Mouse (Mus musculus) small intestine, adult 2 months (tissue): ENCODE measurements around the gene Syvn1. TPM values are rescaled to one million over a fixed set of nuclear protein-coding genes. Genes with fewer than 3 reads are reported as not detected.
A peak's percentile ranks its signal among the peaks of the same experiment; 100 is the strongest.

Source experiments
- H3K27ac ChIP-seq: fragments of 200-500 bp; 2 replicates; pipeline ENCODE4 v1.5.1; 2012; ENCODE audit warnings: low read depth, low read length, control low read depth, inconsistent platforms; ENCODE audit not compliant: insufficient read depth
- H3K27me3 ChIP-seq: fragments of 200-500 bp; 2 replicates; pipeline ENCODE4 v1.6.1; 2012; ENCODE audit warnings: mild to moderate bottlenecking, moderate library complexity, low read length, inconsistent platforms; ENCODE audit not compliant: control insufficient read depth, insufficient read depth
- H3K36me3 ChIP-seq: fragments of 200-500 bp; 2 replicates; pipeline ENCODE4 v1.6.1; 2012; ENCODE audit warnings: mild to moderate bottlenecking, low read length, control low read depth, inconsistent platforms; ENCODE audit not compliant: control insufficient read depth, insufficient read depth
- H3K4me1 ChIP-seq: fragments of 200-500 bp; 2 replicates; pipeline ENCODE4 v1.6.1; 2012; ENCODE audit warnings: low read length, inconsistent platforms, mixed read lengths; ENCODE audit not compliant: control insufficient read depth, insufficient read depth, insufficient read length
- H3K4me3 ChIP-seq: fragments of 200-500 bp; 2 replicates; pipeline ENCODE4 v1.5.1; 2012; ENCODE audit warnings: low read depth, mild to moderate bottlenecking, control low read depth, inconsistent platforms, low read length, moderate library complexity
- CTCF ChIP-seq: fragments of 200-500 bp; IDR thresholded peaks from 2 replicates; pipeline ENCODE4 v1.5.1; 2012; ENCODE audit warnings: low read depth, mild to moderate bottlenecking, control low read depth, inconsistent platforms, low read length, moderate library complexity, mixed read lengths; ENCODE audit not compliant: insufficient replicate concordance, insufficient read length; ENCODE audit errors: extremely low read depth
- POLR2A ChIP-seq: fragments of 200-500 bp; IDR thresholded peaks from 2 replicates; pipeline ENCODE4 v1.6.1; 2012; ENCODE audit warnings: low read depth, mild to moderate bottlenecking, control low read depth, inconsistent platforms, low read length, moderate library complexity
- WGBS: fragments of 180-500 bp; shearing (Covaris S2); methylation state at CpG from one replicate; pipeline ENCODE4 v1.1.7; 2018; 5-methylcytosine and 5-hydroxymethylcytosine counted together
- polyA plus RNA-seq: library from polyadenylated mRNA; depleted of rRNA; stranded (reverse); fragments of >200 nt; gene quantifications from 2 replicates; pipeline ENCODE4 v1.2.3, GENCODE M21; 2012

Syvn1 gene
- polyA plus RNA-seq, 1 experiment: 103 TPM

DNA sequence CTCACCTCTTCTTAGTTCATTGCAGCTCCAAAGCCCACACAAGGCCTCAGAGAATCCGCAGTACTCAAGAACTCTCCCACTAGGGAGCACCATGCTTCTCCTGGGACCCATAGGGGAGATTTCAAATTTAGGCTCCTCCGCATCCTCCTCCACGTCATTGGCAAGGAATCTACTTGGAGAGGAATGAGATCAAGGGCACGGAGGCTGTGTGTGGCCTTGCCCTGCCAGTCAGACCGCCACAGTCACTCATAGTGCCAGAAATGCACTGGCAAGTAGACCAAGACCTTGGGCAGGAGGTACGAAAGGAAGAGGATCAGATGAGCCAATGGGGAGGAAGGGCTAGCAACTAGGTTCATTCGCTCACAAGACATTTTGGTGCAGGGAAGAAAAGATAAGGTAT is 22.4 kb upstream of the Syvn1 start:
- H3K36me3 ChIP-seq: no peaks in the 10 kb centered on the region
- H3K4me3 ChIP-seq: no peak overlapping the region
- WGBS: 87% methylated on average over 7 of the region's 7 CpGs
- no peaks in the 10 kb centered on the region for H3K27me3 ChIP-seq
- TF ChIP-seq CTCF (no peak), POLR2A (no peak)
- peaks cover 18% of the 10 kb centered on the region for H3K4me1 ChIP-seq
- no peak overlapping the region for H3K27ac ChIP-seq

DNA sequence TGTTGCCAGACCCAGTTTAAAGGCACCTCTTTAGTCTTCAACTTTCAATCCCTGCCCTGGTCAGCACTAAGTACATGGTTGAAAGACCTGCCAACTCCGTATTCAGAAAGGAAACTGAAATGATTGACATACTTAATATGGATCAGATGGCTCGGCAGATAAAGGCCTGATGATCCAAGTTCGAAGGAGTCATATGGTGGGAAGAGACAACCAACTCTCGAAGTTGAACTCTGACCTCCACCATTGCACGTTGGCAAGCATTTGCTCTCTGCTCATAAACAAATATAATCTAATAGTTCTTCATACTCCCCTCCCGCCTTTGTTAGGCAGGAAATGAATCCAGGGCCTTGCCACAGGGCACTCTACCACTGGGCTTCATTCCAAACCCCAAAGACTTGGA is 17.4 kb upstream of the Syvn1 start:
- Histone ChIP-seq H3K27ac (peak overlapping the region; percentile 71), H3K4me3 (no peak overlapping the region), H3K36me3 (no peaks in the 10 kb centered on the region), H3K4me1 (peaks cover 21% of the 10 kb centered on the region; the same call in 1 of the 2 replicates), H3K27me3 (no peaks in the 10 kb centered on the region)
- 13% methylated on average over 6 of the region's 6 CpGs for WGBS
- TF ChIP-seq CTCF (no peak), POLR2A (no peak)

- Histone ChIP-seq H3K27me3 (no peaks in the 10 kb centered on the region), H3K4me1 (peaks cover 21% of the 10 kb centered on the region; the same call in 1 of the 2 replicates), H3K27ac (peak overlapping the region; percentile 71), H3K36me3 (no peaks in the 10 kb centered on the region), H3K4me3 (no peak overlapping the region)
- WGBS: 78% methylated on average over 9 of the region's 9 CpGs
- TF ChIP-seq CTCF: no peak
Observed at GRCm38 (mm10) chr19:6029426-6029825, 16.9 kb upstream of the Syvn1 start.

GRCm38 (mm10) chr19:6030520-6031280 is 15.7 kb upstream of the Syvn1 start:
- WGBS: 72% methylated on average over 14 of the region's 14 CpGs
- H3K36me3 ChIP-seq: no peaks in the 10 kb centered on the region
- H3K4me1 ChIP-seq: peaks cover 23% of the 10 kb centered on the region; the same call in 1 of the 2 replicates
- H3K4me3 ChIP-seq: no peak overlapping the region
- H3K27me3 ChIP-seq: no peaks in the 10 kb centered on the region
- TF ChIP-seq CTCF (no peak), POLR2A (no peak)
- no peak overlapping the region for H3K27ac ChIP-seq

DNA sequence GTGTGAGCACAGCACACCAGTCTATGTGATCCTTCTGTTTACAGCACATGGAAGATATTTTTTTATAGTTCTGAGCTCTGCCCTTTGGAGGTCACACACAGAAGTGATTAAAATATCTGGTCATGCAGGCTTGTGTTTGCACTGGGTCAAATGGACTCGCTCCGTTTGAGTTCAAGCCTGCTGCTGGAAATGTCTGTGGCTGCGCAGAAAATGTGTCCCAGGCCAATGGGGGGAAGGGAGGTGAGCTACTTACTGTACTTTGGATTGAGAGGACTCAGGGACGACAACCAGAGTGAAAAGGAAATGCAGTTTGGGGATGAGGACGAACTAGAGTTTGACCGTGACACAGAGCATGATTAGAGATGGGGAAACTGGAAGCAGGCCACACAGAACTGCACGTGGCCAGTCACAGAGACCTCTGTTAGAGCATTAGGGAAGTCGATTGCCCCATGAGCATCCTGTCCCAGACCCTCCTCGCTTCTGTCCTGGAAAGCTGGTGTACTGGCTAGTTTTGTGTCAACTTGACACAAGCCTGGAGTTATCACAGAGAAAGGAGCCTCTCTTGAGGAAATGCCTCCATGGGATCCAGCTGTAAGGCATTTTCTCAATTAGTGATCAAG is 10.3 kb upstream of the Syvn1 start:
- no peak overlapping the region for H3K4me3 ChIP-seq
- H3K36me3 ChIP-seq: no peaks in the 10 kb centered on the region
- WGBS: 26% methylated on average over 9 of the region's 9 CpGs
- H3K4me1 ChIP-seq: peaks cover 31% of the 10 kb centered on the region
- no peaks in the 10 kb centered on the region for H3K27me3 ChIP-seq
- peak overlapping the region; percentile 53 for H3K27ac ChIP-seq
- no peak for TF ChIP-seq CTCF
- TF ChIP-seq POLR2A: no peak

DNA sequence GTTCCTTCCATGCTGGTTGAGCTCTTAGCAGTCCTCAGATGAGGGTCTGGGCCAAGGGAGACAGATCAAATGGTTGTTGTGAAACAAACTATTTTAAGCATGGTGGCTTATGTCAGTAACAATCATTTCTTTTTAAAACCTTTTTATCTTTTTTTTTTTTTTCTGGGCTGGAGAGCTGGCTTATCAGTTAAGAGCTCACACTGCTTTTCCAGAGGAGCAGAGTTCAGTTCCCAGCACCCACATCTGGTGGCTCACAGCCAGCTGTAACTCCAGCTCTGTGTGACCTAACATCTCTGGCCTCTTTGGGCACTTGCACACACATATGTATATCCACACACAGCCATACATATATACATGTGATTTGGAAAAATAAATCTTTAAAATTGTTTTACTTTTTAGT is 8.7 kb upstream of the Syvn1 start:
- TF ChIP-seq CTCF (no peak), POLR2A (no peak)
- peaks cover 25% of the 10 kb centered on the region for H3K4me1 ChIP-seq
- H3K27ac ChIP-seq: peak overlapping the region; percentile 89
- H3K27me3 ChIP-seq: no peaks in the 10 kb centered on the region
- H3K36me3 ChIP-seq: no peaks in the 10 kb centered on the region
- no peak overlapping the region for H3K4me3 ChIP-seq

DNA sequence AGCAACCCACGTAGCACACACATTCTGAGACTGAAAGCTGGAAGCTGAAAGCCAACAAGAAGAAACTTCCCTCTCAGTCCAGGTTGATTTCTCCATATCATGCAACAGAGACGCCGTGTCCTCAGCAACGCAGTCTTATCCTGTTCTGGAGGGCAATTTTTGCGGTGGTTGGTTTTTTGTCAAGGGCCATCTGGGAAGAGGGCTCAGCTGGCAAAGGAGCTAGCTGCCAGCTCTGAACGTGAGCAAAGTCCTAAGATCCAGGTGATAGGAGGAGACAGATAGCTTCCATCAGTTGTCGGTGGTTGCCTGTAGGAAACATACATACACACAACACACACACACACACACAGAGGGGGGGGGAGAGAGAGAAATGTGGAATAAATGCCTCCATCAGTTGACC is 8.1 kb upstream of the Syvn1 start:
- TF ChIP-seq CTCF: no peak
- no peak for TF ChIP-seq POLR2A
- Histone ChIP-seq H3K4me3 (no peak overlapping the region), H3K27ac (peak overlapping the region; percentile 57), H3K36me3 (no peaks in the 10 kb centered on the region), H3K4me1 (peaks cover 21% of the 10 kb centered on the region), H3K27me3 (no peaks in the 10 kb centered on the region)
- 43% methylated on average over 7 of the region's 7 CpGs for WGBS
